Mouse (Mus musculus): ENCODE measurements around the gene Lrrc74b.
A peak's percentile ranks its signal among the peaks of the same experiment; 100 is the strongest.
"Not testable (repeated sequence)": the region's sequence is repeated elsewhere in the genome, so short reads cannot be mapped to it uniquely, and the experiment has no call there.

The Lrrc74b gene

GRCm38 (mm10) chr16:17561128-17561750 is at the start of gene Lrrc74b:
Gene Lrrc74b (minus strand): TSS chr16:17561247.
- no peak for DNase-seq

- no peak for DNase-seq
Measured at GRCm38 (mm10) chr16:17605684-17606083, 44.6 kb upstream of the Lrrc74b start.

GRCm38 (mm10) chr16:17604941-17605340 is 43.9 kb upstream of the Lrrc74b start:
- DNase-seq: no peak

- DNase-seq: no peak
Measured at GRCm38 (mm10) chr16:17600944-17601562, 40.0 kb upstream of the Lrrc74b start.

- DNase-seq: no peak
Measured at GRCm38 (mm10) chr16:17590731-17591130, 29.7 kb upstream of the Lrrc74b start.

GRCm38 (mm10) chr16:17584555-17584954 is 23.5 kb upstream of the Lrrc74b start:
- no peak for DNase-seq

GRCm38 (mm10) chr16:17583064-17583463 is 22.0 kb upstream of the Lrrc74b start, which contains the start of gene Slc7a4:
Gene Slc7a4 (minus strand): TSS chr16:17583214.
- DNase-seq: no peak

GRCm38 (mm10) chr16:17576825-17577215 is 15.8 kb upstream of the Lrrc74b start:
- DNase-seq: no peak

- DNase-seq: peak; percentile 82
Measured at GRCm38 (mm10) chr16:17575870-17576824, 15.1 kb upstream of the Lrrc74b start.

GRCm38 (mm10) chr16:17566186-17566585 is 5.1 kb upstream of the Lrrc74b start:
- no peak for DNase-seq

- no peak for DNase-seq
Measured at GRCm38 (mm10) chr16:17564771-17565170, 3.7 kb upstream of the Lrrc74b start.

GRCm38 (mm10) chr16:17564221-17564620 is 3.2 kb upstream of the Lrrc74b start:
- DNase-seq: no peak

GRCm38 (mm10) chr16:17563580-17563979 is 2.5 kb upstream of the Lrrc74b start:
- no peak for DNase-seq

- DNase-seq: no peak
Measured at GRCm38 (mm10) chr16:17561751-17562208, 733 bp upstream of the Lrrc74b start, which contains the start of gene P2rx6. Gene P2rx6 (plus strand): TSS chr16:17561885.

GRCm38 (mm10) chr16:17559396-17560027 is 1.5 kb downstream of the Lrrc74b start:
- DNase-seq: no peak

- DNase-seq: no peak
Measured at GRCm38 (mm10) chr16:17558811-17559210, 2.2 kb downstream of the Lrrc74b start.

- peak; percentile 77 for DNase-seq
Measured at GRCm38 (mm10) chr16:17557947-17558480, 3.0 kb downstream of the Lrrc74b start.

- DNase-seq: no peak
Measured at GRCm38 (mm10) chr16:17556907-17557306, 4.1 kb downstream of the Lrrc74b start.

GRCm38 (mm10) chr16:17556180-17556579 is 4.9 kb downstream of the Lrrc74b start:
- DNase-seq: no peak

- DNase-seq: not testable (repeated sequence)
Measured at GRCm38 (mm10) chr16:17554702-17555101, 6.3 kb downstream of the Lrrc74b start.

GRCm38 (mm10) chr16:17553910-17554685 is 6.9 kb downstream of the Lrrc74b start:
- DNase-seq: no peak

- DNase-seq: no peak
Measured at GRCm38 (mm10) chr16:17552837-17553236, 8.2 kb downstream of the Lrrc74b start.
